Comparison of ENCODE assay signal across 9 mouse cellular contexts in the genomic region with DNA sequence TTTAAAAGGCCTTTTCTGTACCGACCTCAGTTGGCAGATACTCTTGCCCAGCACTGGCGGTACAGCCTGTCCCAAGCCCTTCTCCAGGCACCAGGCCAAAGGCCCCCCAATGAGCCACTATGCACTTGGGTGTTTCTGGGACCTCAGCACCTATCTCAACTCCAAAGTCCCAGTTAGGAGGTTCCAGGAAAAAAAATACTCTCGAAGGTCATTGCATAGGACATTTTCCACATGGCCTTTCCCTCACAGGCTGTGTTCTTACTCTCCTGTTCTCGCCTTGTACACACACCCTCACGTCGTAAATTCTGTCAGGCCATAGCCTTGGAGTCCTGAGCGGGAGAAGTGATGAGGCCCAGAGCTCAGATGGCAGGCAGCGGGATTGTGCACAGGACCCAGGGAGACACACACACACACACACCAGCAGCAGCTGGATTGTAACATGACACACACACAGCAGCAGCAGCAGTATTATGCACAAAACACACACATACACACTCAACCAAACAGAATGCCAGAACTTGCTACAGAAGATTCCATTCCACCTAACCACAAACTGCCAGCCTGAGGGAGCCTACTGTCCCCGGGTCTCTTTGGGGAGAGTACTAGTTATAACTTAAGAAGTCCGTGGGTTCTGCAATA. TPM values are rescaled to one million over a fixed set of nuclear protein-coding genes. Genes with fewer than 3 reads are reported as not detected.
DNase-seq lines count a peak whose midpoint lies in the region; ATAC-seq and TF ChIP-seq lines count a peak whose summit lies in the region.
"Had no signal": no experiment of that assay in that cellular context is flagged by ENCODE, and none has a peak within 500 bp of the region (broad histone marks: within the 10 kb centered on the region; RNA-seq: fewer than 3 reads in every experiment).

No protein-coding gene starts in this region.

- H3K4me3 ChIP-seq in C2C12 (ENCODE audit: insufficient read depth, poor library complexity, severe bottlenecking): no peak overlapping the region
- peak overlapping the region; percentile 31 for H3K4me3 ChIP-seq in limb, embryonic 12.5 days (replicated peaks)
- no peak overlapping the region for H3K4me3 ChIP-seq in forebrain, postnatal 0 days (ENCODE audit: low read depth, low read length)

- peak; percentile 92 for DNase-seq in heart, adult 11 months
- DNase-seq in heart, adult 8-10 months (ENCODE audit: low spot score): no peak
- DNase-seq in forelimb bud, embryonic 11.5 days (ENCODE audit: low read depth, low spot score): peak; percentile 75
- DNase-seq in forebrain, postnatal 0 days: no peak

- no peak overlapping the region for H3ac ChIP-seq in C2C12 (ENCODE audit: control insufficient read depth, insufficient read length, low read depth)

- peak overlapping the region; percentile 74 for H3K27ac ChIP-seq in limb, embryonic 12.5 days
- H3K27ac ChIP-seq in forebrain, postnatal 0 days (ENCODE audit: low read depth, low read length): no peak overlapping the region

- H3K27me3 ChIP-seq in C2C12 (ENCODE audit: control insufficient read depth, insufficient read depth, insufficient read length): no peaks in the 10 kb centered on the region
- peaks cover 4% of the 10 kb centered on the region for H3K27me3 ChIP-seq in limb, embryonic 12.5 days
- H3K27me3 ChIP-seq in forebrain, postnatal 0 days (ENCODE audit: insufficient read depth, low read length): no peaks in the 10 kb centered on the region; the same call in 1 of the 2 replicates
- H3K27me3 ChIP-seq: Patski had no signal

- TF ChIP-seq CTCF in C2C12 (IDR thresholded peaks at IDR 0.05; ENCODE audit: control insufficient read depth, insufficient read depth, insufficient read length): no peak
- TF ChIP-seq CTCF in forebrain, postnatal 0 days (IDR thresholded peaks at IDR 0.05; ENCODE audit: low read depth): no peak

- no peaks in the 10 kb centered on the region for H3K36me3 ChIP-seq in C2C12 (ENCODE audit: control insufficient read depth, insufficient read depth)
- H3K36me3 ChIP-seq in limb, embryonic 12.5 days: no peaks in the 10 kb centered on the region
- H3K36me3 ChIP-seq in forebrain, postnatal 0 days (ENCODE audit: insufficient read depth): no peaks in the 10 kb centered on the region

- peak overlapping the region; percentile 55 for H3K4me2 ChIP-seq in limb, embryonic 12.5 days
- no peak overlapping the region for H3K4me2 ChIP-seq in forebrain, postnatal 0 days (ENCODE audit: low read depth)

- no peaks in the 10 kb centered on the region for H3K9me3 ChIP-seq in limb, embryonic 12.5 days
- H3K9me3 ChIP-seq in forebrain, postnatal 0 days (ENCODE audit: low read length): no peaks in the 10 kb centered on the region

- no peaks in the 10 kb centered on the region for H3K79me2 ChIP-seq in C2C12 (ENCODE audit: control insufficient read depth, insufficient read depth)

- peak overlapping the region; percentile 32; the same call in 1 of the 2 replicates for H3K9ac ChIP-seq in limb, embryonic 12.5 days (replicated peaks)
- H3K9ac ChIP-seq in forebrain, postnatal 0 days: no peak overlapping the region

- no peaks in the 10 kb centered on the region for H3K79me3 ChIP-seq in C2C12 (ENCODE audit: low read depth)

- 0 out of 2 replicates have a peak, but pooled peaks have one; percentile 43 for ATAC-seq in limb, embryonic 12.5 days (ENCODE audit: insufficient number of reproducible peaks, insufficient read depth, low FRiP score, low TSS enrichment, low read depth)
- no peak for ATAC-seq in CD4-positive, CD25-positive, alpha-beta regulatory T cell, adult 4 months
- ATAC-seq in forebrain, postnatal 0 days: no peak
- no peak for ATAC-seq in erythroid progenitor cell, adult 5-6 weeks (replicated peaks; ENCODE audit: low FRiP score, poor library complexity, severe bottlenecking)
- ATAC-seq: Patski had no signal

- peaks cover 23% of the 10 kb centered on the region for H3K4me1 ChIP-seq in limb, embryonic 12.5 days (replicated peaks)
- H3K4me1 ChIP-seq in forebrain, postnatal 0 days (ENCODE audit: insufficient read depth): no peaks in the 10 kb centered on the region

- WGBS in limb, embryonic 12.5 days: 25% methylated on average over 10 of the region's 10 CpGs
- WGBS in forebrain, postnatal 0 days: 59% methylated on average over 10 of the region's 10 CpGs

TF ChIP-seq in C2C12, 6 proteins besides CTCF, POLR2A, EP300 and RAD21:
- TF ChIP-seq FOSL1 (IDR thresholded peaks at IDR 0.05; ENCODE audit: insufficient read depth, low read length, poor library complexity, severe bottlenecking) (no peak), MYOD1 (IDR thresholded peaks at IDR 0.05; ENCODE audit: control insufficient read depth, insufficient read length, low read depth) (peak; percentile 62)

RNA-seq across cellular contexts. Expression of gene Acot11, which starts 5.8 kb away (rescaled TPM):
- total RNA-seq in heart, adult 8-10 months (2022): 10 to 100 TPM; 26.2 to 44.3 (median 36.4) TPM
- 0.54 TPM for polyA plus RNA-seq in C2C12 (2012; fragmentation: generic; extraction: Trizol)
- 4.6 and 6.8 TPM in 2 replicates for polyA plus RNA-seq in limb, embryonic 12.5 days (2016; fragmentation: Nextera tagmentation; extraction: Ambion mirVana)
- polyA plus RNA-seq in CD4-positive, CD25-positive, alpha-beta regulatory T cell, adult 4 months (2017; shearing (Covaris generic)): 10 to 100 TPM in 1 of 2 experiments, 1 to 10 TPM in 1; 2.5 to 10.2 TPM
- 3.4 and 5.5 TPM in 2 replicates for total RNA-seq in forebrain, postnatal 0 days (2014; rRNA removed)
- 0.75 and 1.2 TPM in 2 replicates for polyA plus RNA-seq in forebrain, postnatal 0 days (2015; fragmentation: Nextera tagmentation; extraction: Ambion mirVana)
- total RNA-seq in erythroid progenitor cell, adult 5-6 weeks (2015; ENCODE audit: low replicate concordance): 4.2 and 6.8 TPM in 2 replicates
- total RNA-seq in erythroid progenitor cell, adult 5-6 weeks (2017; ENCODE audit: low replicate concordance): 4.5 and 5.3 TPM in 2 replicates

Comparison
In these comparisons a context has a peak if more than half of its experiments do, and no peak if none do; other contexts are left out.
1. DNase-seq: peak in heart, adult 11 months (single experiment) and forelimb bud, embryonic 11.5 days (single experiment); none in heart, adult 8-10 months (single experiment) and forebrain, postnatal 0 days (single experiment).